Mouse (Mus musculus) forebrain, embryonic 13.5 days (tissue): ENCODE measurements at regions not wholly inside any gene's neighbourhood (a gene's known extent, or its start where the extent isn't known, plus 50 kb on each side); places are given as distances from the start of the nearest gene placed in this dataset.

Experiments
- ATAC-seq: fragments of 200-750 bp; cut with Nextera tagmentation; 2 replicates; pipeline ENCODE4 v1.8.0; 2017
- H3K27ac ChIP-seq: fragments of 300-500 bp; sonication (generic); 2 replicates; pipeline ENCODE4 v1.5.1; 2015; ENCODE audit warnings: inconsistent platforms, mild to moderate bottlenecking, moderate library complexity
- H3K27me3 ChIP-seq: fragments of 300-500 bp; sonication (generic); 2 replicates; pipeline ENCODE4 v1.6.1; 2015; ENCODE audit warnings: mild to moderate bottlenecking, inconsistent platforms
- H3K36me3 ChIP-seq: fragments of 300-500 bp; sonication (generic); 2 replicates; pipeline ENCODE4 v1.6.1; 2015; ENCODE audit warnings: mild to moderate bottlenecking, inconsistent platforms; ENCODE audit not compliant: poor library complexity, severe bottlenecking
- H3K4me1 ChIP-seq: fragments of 300-500 bp; sonication (generic); 2 replicates; pipeline ENCODE4 v1.6.1; 2015; ENCODE audit warnings: inconsistent platforms
- H3K4me2 ChIP-seq: fragments of 300-500 bp; sonication (generic); 2 replicates; pipeline ENCODE4 v1.6.1; 2015; ENCODE audit warnings: inconsistent platforms, mild to moderate bottlenecking, moderate library complexity
- H3K4me3 ChIP-seq: fragments of 300-500 bp; sonication (generic); 2 replicates; pipeline ENCODE4 v1.5.1; 2015; ENCODE audit warnings: mild to moderate bottlenecking, inconsistent platforms
- H3K9ac ChIP-seq: fragments of 300-500 bp; sonication (generic); 2 replicates; pipeline ENCODE4 v1.6.1; 2015; ENCODE audit warnings: mild to moderate bottlenecking, inconsistent platforms
- H3K9me3 ChIP-seq: fragments of 300-500 bp; sonication (generic); replicated peaks from 2 replicates; pipeline ENCODE4 v1.6.1; 2016; ENCODE audit warnings: inconsistent platforms
- WGBS: fragments of 180-500 bp; shearing (Covaris S2); methylation state at CpG from one replicate; pipeline ENCODE4 v1.1.7; 2015; 5-methylcytosine and 5-hydroxymethylcytosine counted together

GRCm38 (mm10) chr11:82613503-82613902, 150.6 kb downstream of the Cct6b start:
- no peaks in the 10 kb centered on the region for H3K36me3 ChIP-seq
- ATAC-seq = no peak
- H3K27me3 ChIP-seq = peaks cover 12% of the 10 kb centered on the region; the same call in 1 of the 2 replicates
- H3K27ac ChIP-seq = no peak overlapping the region
- no peak overlapping the region for H3K4me2 ChIP-seq
- 20% methylated on average over 6 of the region's 6 CpGs for WGBS
- no peak overlapping the region for H3K4me3 ChIP-seq
- peaks cover 20% of the 10 kb centered on the region for H3K4me1 ChIP-seq
- no peaks in the 10 kb centered on the region for H3K9me3 ChIP-seq
- H3K9ac ChIP-seq = no peak overlapping the region

GRCm38 (mm10) chr11:82612026-82612425, 152.1 kb downstream of the Cct6b start:
- Histone ChIP-seq H3K4me3 (no peak overlapping the region), H3K9ac (no peak overlapping the region), H3K36me3 (no peaks in the 10 kb centered on the region), H3K27me3 (peaks cover 8% of the 10 kb centered on the region; the same call in 1 of the 2 replicates), H3K9me3 (no peaks in the 10 kb centered on the region), H3K4me1 (peaks cover 12% of the 10 kb centered on the region; the same call in 1 of the 2 replicates), H3K4me2 (no peak overlapping the region), H3K27ac (no peak overlapping the region)
- ATAC-seq = 0 out of 2 replicates have a peak, but pooled peaks have one; percentile 30

- Histone ChIP-seq H3K27ac (no peak overlapping the region), H3K4me3 (no peak overlapping the region), H3K9ac (no peak overlapping the region), H3K9me3 (no peaks in the 10 kb centered on the region), H3K27me3 (0 out of 2 replicates have a peak, but pooled peaks cover 2% of the 10 kb centered on the region), H3K4me2 (no peak overlapping the region), H3K36me3 (no peaks in the 10 kb centered on the region), H3K4me1 (peaks cover 4% of the 10 kb centered on the region; the same call in 1 of the 2 replicates)
- WGBS = 38% methylated on average over 1 of the region's 1 CpGs
- no peak for ATAC-seq
Observed at GRCm38 (mm10) chr11:82608963-82609362, 155.2 kb downstream of the Cct6b start.

- H3K4me3 ChIP-seq = no peak overlapping the region
- H3K27me3 ChIP-seq = 0 out of 2 replicates have a peak, but pooled peaks cover 2% of the 10 kb centered on the region
- no peak overlapping the region for H3K27ac ChIP-seq
- 86% methylated on average over 5 of the region's 5 CpGs for WGBS
- no peaks in the 10 kb centered on the region for H3K9me3 ChIP-seq
- no peak for ATAC-seq
- H3K36me3 ChIP-seq = no peaks in the 10 kb centered on the region
- no peak overlapping the region for H3K4me2 ChIP-seq
- H3K9ac ChIP-seq = no peak overlapping the region
- peaks cover 11% of the 10 kb centered on the region for H3K4me1 ChIP-seq
Observed at GRCm38 (mm10) chr11:82607661-82608060, 156.5 kb downstream of the Cct6b start.

GRCm38 (mm10) chr11:82604251-82604835, 159.8 kb downstream of the Cct6b start:
- H3K4me3 ChIP-seq = no peak overlapping the region
- 87% methylated on average over 7 of the region's 7 CpGs for WGBS
- no peak overlapping the region for H3K9ac ChIP-seq
- peaks cover 19% of the 10 kb centered on the region for H3K4me1 ChIP-seq
- H3K36me3 ChIP-seq = no peaks in the 10 kb centered on the region
- H3K9me3 ChIP-seq = no peaks in the 10 kb centered on the region
- ATAC-seq = no peak
- H3K27ac ChIP-seq = no peak overlapping the region
- no peak overlapping the region for H3K4me2 ChIP-seq
- peaks cover 15% of the 10 kb centered on the region; the same call in 1 of the 2 replicates for H3K27me3 ChIP-seq

- H3K9me3 ChIP-seq = no peaks in the 10 kb centered on the region
- H3K4me3 ChIP-seq = no peak overlapping the region
- peaks cover 23% of the 10 kb centered on the region for H3K4me1 ChIP-seq
- no peak overlapping the region for H3K9ac ChIP-seq
- no peak overlapping the region for H3K27ac ChIP-seq
- 21% methylated on average over 11 of the region's 11 CpGs for WGBS
- H3K4me2 ChIP-seq = no peak overlapping the region
- H3K36me3 ChIP-seq = no peaks in the 10 kb centered on the region
- peaks cover 15% of the 10 kb centered on the region; the same call in 1 of the 2 replicates for H3K27me3 ChIP-seq
- 0 out of 2 replicates have a peak, but pooled peaks have one; percentile 33 for ATAC-seq
Observed at GRCm38 (mm10) chr11:82602818-82603217, 161.3 kb downstream of the Cct6b start.

GRCm38 (mm10) chr11:82602250-82602649, 161.9 kb downstream of the Cct6b start:
- Histone ChIP-seq H3K4me3 (no peak overlapping the region), H3K9ac (no peak overlapping the region), H3K4me1 (peaks cover 23% of the 10 kb centered on the region), H3K36me3 (no peaks in the 10 kb centered on the region), H3K4me2 (no peak overlapping the region), H3K9me3 (no peaks in the 10 kb centered on the region), H3K27ac (no peak overlapping the region), H3K27me3 (peaks cover 15% of the 10 kb centered on the region; the same call in 1 of the 2 replicates)
- no peak for ATAC-seq
- 55% methylated on average over 2 of the region's 2 CpGs for WGBS

- peaks cover 15% of the 10 kb centered on the region; the same call in 1 of the 2 replicates for H3K27me3 ChIP-seq
- no peak overlapping the region for H3K9ac ChIP-seq
- no peak overlapping the region for H3K4me3 ChIP-seq
- H3K9me3 ChIP-seq = no peaks in the 10 kb centered on the region
- H3K4me1 ChIP-seq = peaks cover 23% of the 10 kb centered on the region
- H3K36me3 ChIP-seq = no peaks in the 10 kb centered on the region
- 66% methylated on average over 9 of the region's 9 CpGs for WGBS
- no peak overlapping the region for H3K4me2 ChIP-seq
- no peak overlapping the region for H3K27ac ChIP-seq
- no peak for ATAC-seq
Observed at GRCm38 (mm10) chr11:82600151-82600550, 164.0 kb downstream of the Cct6b start.

GRCm38 (mm10) chr11:82597757-82598156, 166.4 kb downstream of the Cct6b start:
- peaks cover 13% of the 10 kb centered on the region; the same call in 1 of the 2 replicates for H3K27me3 ChIP-seq
- ATAC-seq = no peak
- H3K9ac ChIP-seq = no peak overlapping the region
- H3K27ac ChIP-seq = no peak overlapping the region
- WGBS = 21% methylated on average over 6 of the region's 6 CpGs
- H3K4me2 ChIP-seq = no peak overlapping the region
- H3K4me3 ChIP-seq = no peak overlapping the region
- H3K36me3 ChIP-seq = no peaks in the 10 kb centered on the region
- H3K9me3 ChIP-seq = no peaks in the 10 kb centered on the region
- H3K4me1 ChIP-seq = peaks cover 17% of the 10 kb centered on the region

- Histone ChIP-seq H3K36me3 (no peaks in the 10 kb centered on the region), H3K4me2 (no peak overlapping the region), H3K27ac (no peak overlapping the region), H3K4me3 (no peak overlapping the region), H3K9me3 (no peaks in the 10 kb centered on the region), H3K4me1 (peaks cover 8% of the 10 kb centered on the region; the same call in 1 of the 2 replicates), H3K27me3 (peaks cover 13% of the 10 kb centered on the region; the same call in 1 of the 2 replicates), H3K9ac (no peak overlapping the region)
- no peak for ATAC-seq
- WGBS = 78% methylated on average over 3 of the region's 3 CpGs
Observed at GRCm38 (mm10) chr11:82596801-82597200, 167.3 kb downstream of the Cct6b start.

GRCm38 (mm10) chr11:82589761-82590160, 174.4 kb downstream of the Cct6b start:
- Histone ChIP-seq H3K27ac (no peak overlapping the region), H3K4me1 (peaks cover 5% of the 10 kb centered on the region; the same call in 1 of the 2 replicates), H3K4me3 (no peak overlapping the region), H3K9ac (no peak overlapping the region), H3K4me2 (no peak overlapping the region), H3K36me3 (no peaks in the 10 kb centered on the region), H3K9me3 (no peaks in the 10 kb centered on the region), H3K27me3 (no peaks in the 10 kb centered on the region)
- WGBS = 95% methylated on average over 2 of the region's 2 CpGs
- no peak for ATAC-seq

GRCm38 (mm10) chr11:82588744-82589143, 175.4 kb downstream of the Cct6b start:
- no peak for ATAC-seq
- no peaks in the 10 kb centered on the region for H3K36me3 ChIP-seq
- no peak overlapping the region for H3K4me2 ChIP-seq
- H3K9ac ChIP-seq = no peak overlapping the region
- H3K27me3 ChIP-seq = no peaks in the 10 kb centered on the region
- no peak overlapping the region for H3K27ac ChIP-seq
- peaks cover 5% of the 10 kb centered on the region; the same call in 1 of the 2 replicates for H3K4me1 ChIP-seq
- 84% methylated on average over 5 of the region's 5 CpGs for WGBS
- H3K4me3 ChIP-seq = no peak overlapping the region
- no peaks in the 10 kb centered on the region for H3K9me3 ChIP-seq
